Mouse (Mus musculus): ENCODE results near the gene Flywch2. TPM values are rescaled to one million over a fixed set of nuclear protein-coding genes. Genes with fewer than 3 reads are reported as not detected.

Flywch2 gene
- total RNA-seq, 2 experiments from 2014 or later, result 0.47 to 0.51 TPM

GRCm38 (mm10) chr17:23760231-23760630, 25.6 kb downstream of the Flywch2 start:
- Histone ChIP-seq H3K27ac (no peak overlapping the region), H3K4me3 (no peak overlapping the region)
- intact Hi-C loops (cut with DNase I), result no loop called here
- TF ChIP-seq CTCF (IDR thresholded peaks at IDR 0.05), result no peak
- no peak for DNase-seq

- no peak for DNase-seq
- intact Hi-C loops (cut with DNase I), result no loop called here
- no peak overlapping the region for H3K4me3 ChIP-seq
- no peak for TF ChIP-seq CTCF (IDR thresholded peaks at IDR 0.05)
- no peak overlapping the region for H3K27ac ChIP-seq
Observed at GRCm38 (mm10) chr17:23758801-23759200, 27.1 kb downstream of the Flywch2 start.

DNA sequence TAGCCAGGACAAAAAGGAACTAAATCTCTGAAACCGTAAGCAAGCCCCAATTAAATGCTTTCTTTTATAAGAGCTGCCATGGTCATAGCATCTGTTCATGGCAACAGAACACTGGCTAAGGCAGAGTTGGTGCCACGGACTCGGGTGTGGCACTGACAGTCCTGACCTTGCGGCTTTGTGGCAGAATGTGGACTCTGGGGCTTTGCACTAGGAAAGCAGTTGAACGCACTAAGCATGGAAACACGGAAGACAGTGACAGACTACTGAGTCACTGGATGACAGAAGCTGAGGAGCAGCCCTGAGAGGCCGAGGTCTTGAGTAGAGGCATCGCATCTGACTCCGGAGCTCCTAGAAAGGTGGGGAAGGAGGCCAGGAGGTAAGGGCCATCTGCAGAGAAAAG, 28.3 kb downstream of the Flywch2 start:
- intact Hi-C loops (cut with DNase I), result no loop called here
- Histone ChIP-seq H3K27ac (no peak overlapping the region), H3K4me3 (no peak overlapping the region)
- TF ChIP-seq CTCF (IDR thresholded peaks at IDR 0.05), result no peak
- DNase-seq, result no peak

DNA sequence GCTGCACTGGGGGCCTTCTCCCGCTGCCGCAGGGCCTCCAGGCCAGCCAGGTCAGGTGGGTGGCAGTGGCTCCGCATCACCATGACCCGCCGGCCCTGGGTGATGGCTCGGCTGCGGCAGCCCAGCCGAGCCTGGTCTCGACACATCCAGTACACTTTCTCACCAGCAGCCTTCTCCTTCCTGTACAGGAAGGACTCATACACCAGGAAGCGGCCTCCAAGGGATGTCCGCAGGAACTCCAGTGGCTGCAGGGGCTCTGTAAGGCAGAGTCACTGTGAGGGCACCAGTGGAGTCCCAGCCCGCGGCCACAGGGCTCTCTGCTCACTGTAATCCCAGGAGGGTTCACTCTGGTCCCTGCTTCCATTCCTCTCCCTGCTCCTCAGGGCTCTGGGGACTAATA, 30.2 kb downstream of the Flywch2 start:
- peak overlapping the region; percentile 68 for H3K27ac ChIP-seq
- H3K4me3 ChIP-seq, result peak overlapping the region; percentile 56
- TF ChIP-seq CTCF (IDR thresholded peaks at IDR 0.05), result no peak
- no peak for DNase-seq
- intact Hi-C loops (cut with DNase I), result no loop called here

DNA sequence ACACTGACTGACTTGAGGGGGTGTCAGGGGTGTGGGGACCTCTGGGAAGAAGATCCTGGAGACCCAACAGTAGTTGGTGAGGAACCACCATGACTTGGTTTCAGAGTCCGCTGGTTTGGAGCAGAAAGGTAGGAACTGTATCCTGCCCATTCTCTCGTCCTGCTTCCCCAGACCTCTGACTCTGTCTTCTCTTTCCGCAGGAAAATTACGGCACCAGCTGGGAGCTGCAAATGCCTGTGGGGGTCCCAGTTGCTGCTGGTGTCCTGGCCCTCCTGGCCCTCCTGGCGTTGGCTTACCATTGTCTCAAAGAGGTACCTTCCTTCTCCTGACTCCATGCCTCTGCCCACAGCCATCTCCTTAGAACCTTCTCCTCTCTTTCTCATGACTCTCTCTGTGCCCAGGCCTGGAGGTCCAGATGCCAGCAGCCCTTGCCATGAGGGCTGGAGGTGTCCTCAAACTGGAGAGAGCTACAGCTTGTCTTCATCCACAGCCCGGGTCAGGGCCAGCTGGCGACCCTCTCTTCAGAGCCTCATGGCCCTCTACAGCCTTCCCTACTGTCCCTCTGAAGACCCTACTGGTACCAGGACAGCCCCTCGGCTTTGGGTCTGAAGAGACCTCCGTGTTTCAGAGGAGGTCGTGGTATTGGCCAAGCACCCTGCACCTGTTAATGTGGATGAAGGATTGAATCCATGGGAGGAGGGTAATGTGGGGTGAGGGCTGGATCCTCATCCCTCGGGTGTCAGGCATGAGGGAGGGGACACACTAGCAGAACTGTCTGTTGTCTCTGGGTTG, 36.3 kb downstream of the Flywch2 start:
- no peak for TF ChIP-seq CTCF (IDR thresholded peaks at IDR 0.05)
- H3K27ac ChIP-seq, result peak overlapping the region; percentile 84
- H3K4me3 ChIP-seq, result peak overlapping the region; percentile 69
- peak; percentile 14 for DNase-seq
- intact Hi-C loops (cut with DNase I), result loop anchor here (2.0 to 5.0 kb wide), 3 partner anchors 21 to 213 kb away; partner anchors contain the start of genes Flywch1 and Prss32

DNA sequence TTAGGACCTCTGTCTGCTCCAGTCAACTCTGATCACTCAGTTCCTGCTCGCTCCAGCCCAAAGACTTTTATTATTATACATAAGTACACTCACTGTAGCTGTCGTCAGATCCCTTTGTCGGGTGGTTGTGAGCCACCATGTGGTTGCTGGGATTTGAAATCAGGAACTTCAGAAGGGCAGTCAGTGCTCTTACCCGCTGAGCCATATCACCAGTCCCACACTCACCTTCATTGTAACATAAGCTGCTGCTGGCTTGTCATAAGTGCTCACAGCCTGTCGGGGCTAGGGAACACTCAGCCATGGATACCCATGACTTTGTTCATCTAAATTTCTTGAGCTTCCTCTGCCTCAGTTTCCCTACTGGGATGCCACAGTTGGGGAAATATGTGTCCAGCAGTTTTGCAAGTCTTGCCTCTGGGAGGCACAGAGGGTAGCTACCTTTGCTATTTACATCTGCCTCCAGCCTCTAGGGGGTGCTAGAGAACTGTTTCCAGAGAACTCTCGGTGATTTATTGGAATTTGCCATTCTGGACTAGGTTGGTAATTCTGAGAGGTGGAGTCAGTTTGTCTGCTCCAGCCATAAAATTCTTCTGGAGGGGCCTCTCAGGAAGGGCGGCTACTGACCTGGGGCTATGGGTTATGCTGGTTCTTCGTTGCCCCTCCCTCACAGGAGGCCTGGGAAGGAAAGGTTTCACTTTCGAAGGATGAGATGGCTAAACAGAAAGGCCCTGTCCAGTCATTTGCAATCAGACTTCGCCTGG, 37.1 kb downstream of the Flywch2 start:
- peak; percentile 91 for TF ChIP-seq CTCF (IDR thresholded peaks at IDR 0.05)
- intact Hi-C loops (cut with DNase I), result loop anchor here (2.0 to 5.0 kb wide), 3 partner anchors 22 to 213 kb away; partner anchors contain the start of genes Flywch1 and Prss32
- DNase-seq, result peak; percentile 73
- peak overlapping the region; percentile 69 for H3K4me3 ChIP-seq
- H3K27ac ChIP-seq, result peak overlapping the region; percentile 84

DNA sequence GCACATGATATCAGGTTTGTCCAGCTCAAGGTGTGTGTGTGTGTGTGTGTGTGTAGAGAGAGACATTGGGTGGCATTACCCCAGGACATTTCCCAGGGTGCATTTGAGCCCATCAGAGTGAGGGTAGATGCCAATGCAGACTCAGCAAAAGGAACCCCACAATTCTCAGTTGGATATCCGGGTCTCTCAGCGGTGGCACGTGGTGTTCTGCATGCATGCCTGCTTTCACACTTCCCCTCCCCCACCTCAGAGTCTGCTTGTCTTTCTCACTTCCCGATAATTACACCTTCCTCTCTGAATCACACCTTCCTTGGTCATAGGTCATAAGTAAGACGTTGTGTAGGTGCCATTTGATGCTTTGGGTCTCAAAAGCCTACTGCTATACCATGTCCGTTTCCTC, 37.9 kb downstream of the Flywch2 start:
- no peak for TF ChIP-seq CTCF (IDR thresholded peaks at IDR 0.05)
- intact Hi-C loops (cut with DNase I), result loop anchor here (2.0 to 5.0 kb wide), 3 partner anchors 23 to 214 kb away; partner anchors contain the start of genes Flywch1 and Prss32

GRCm38 (mm10) chr17:23747471-23747870, 38.4 kb downstream of the Flywch2 start:
- no peak for TF ChIP-seq CTCF (IDR thresholded peaks at IDR 0.05)
- peak; percentile 4 for DNase-seq
- intact Hi-C loops (cut with DNase I), result loop anchor here (5.0 kb wide), 1 partner anchor 215 kb away; no protein-coding TSS in a partner anchor
- Histone ChIP-seq H3K4me3 (no peak overlapping the region), H3K27ac (no peak overlapping the region)

More for the DNA sequence above, 37.9 kb downstream of the Flywch2 start:
- no peak for DNase-seq
- no peak overlapping the region for H3K4me3 ChIP-seq
- no peak overlapping the region for H3K27ac ChIP-seq

DNA sequence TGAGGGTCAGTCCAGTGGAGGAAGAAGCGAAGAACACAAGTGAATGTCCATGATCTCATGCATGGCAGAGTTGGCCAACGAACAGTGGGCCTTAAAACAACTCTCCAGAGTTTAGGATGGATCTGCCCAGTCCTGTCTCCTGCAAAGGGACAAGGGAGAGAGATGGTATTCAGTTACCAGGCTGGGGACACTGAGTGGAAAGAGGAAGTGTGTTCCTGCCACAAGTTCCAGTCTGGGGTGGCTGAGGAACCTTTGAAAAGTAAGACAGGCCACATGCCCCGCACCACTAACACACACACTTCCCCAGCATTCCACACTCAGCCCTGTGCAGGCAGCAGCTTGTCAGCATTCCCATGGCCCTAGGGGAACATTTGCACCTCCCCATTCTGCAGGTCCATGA, 39.1 kb downstream of the Flywch2 start:
- DNase-seq, result peak; percentile 11
- Histone ChIP-seq H3K4me3 (no peak overlapping the region), H3K27ac (no peak overlapping the region)
- no peak for TF ChIP-seq CTCF (IDR thresholded peaks at IDR 0.05)
- intact Hi-C loops (cut with DNase I), result loop anchor here (5.0 kb wide), 1 partner anchor 216 kb away; no protein-coding TSS in a partner anchor

DNA sequence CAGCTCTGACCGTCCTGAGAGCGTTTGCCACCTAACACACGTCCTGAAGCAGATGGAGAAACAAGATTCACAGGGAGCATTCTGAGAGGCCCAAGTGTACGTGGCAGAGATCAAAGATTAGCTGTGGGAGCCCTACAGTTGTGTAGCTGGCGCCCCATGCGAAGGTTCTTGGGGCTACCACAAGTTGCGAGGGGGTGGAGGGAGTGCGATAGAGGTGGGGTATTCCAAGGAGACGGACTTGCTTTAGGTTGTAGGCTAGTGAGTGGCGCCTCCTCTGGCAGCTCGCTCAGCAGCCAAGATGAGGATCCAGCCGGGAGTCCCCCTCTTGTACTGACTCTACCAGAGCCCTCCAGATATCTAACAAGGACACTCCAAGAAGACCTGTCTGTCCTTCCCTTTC, 39.6 kb downstream of the Flywch2 start:
- intact Hi-C loops (cut with DNase I), result loop anchor here (5.0 kb wide), 1 partner anchor 216 kb away; no protein-coding TSS in a partner anchor
- Histone ChIP-seq H3K27ac (no peak overlapping the region), H3K4me3 (no peak overlapping the region)
- DNase-seq, result no peak
- TF ChIP-seq CTCF (IDR thresholded peaks at IDR 0.05), result peak; percentile 18; the same call in 1 of the 2 replicates

GRCm38 (mm10) chr17:23745301-23746251, 40.3 kb downstream of the Flywch2 start, which contains the start of gene Kremen2:
TSS of gene Kremen2 (minus strand) at chr17:23745833.
- no peak for TF ChIP-seq CTCF (IDR thresholded peaks at IDR 0.05)
- H3K4me3 ChIP-seq, result peak within 1 kb of the TSS; percentile 46
- DNase-seq, result peak; percentile 20
- intact Hi-C loops (cut with DNase I), result loop anchor here (5.0 kb wide), 1 partner anchor 217 kb away; no protein-coding TSS in a partner anchor
- no peak within 1 kb of the TSS for H3K27ac ChIP-seq
